Mouse (Mus musculus) left cerebral cortex, postnatal 4 days (tissue): ENCODE data around the gene Ctcf. TPM values are rescaled to one million over a fixed set of nuclear protein-coding genes. Genes with fewer than 3 reads are reported as not detected.
A peak's percentile ranks its signal among the peaks of the same experiment; 100 is the strongest.

Source experiments
- DNase-seq: peaks from one replicate; pipeline ENCODE4 v3.0.0-alpha.2; 2022
- intact Hi-C: fragments of 180-260 bp; cut with DNase I; formaldehyde crosslinking; loops from one replicate; pipeline ENCODE4 v1.15.1; 2025
- total RNA-seq, 2 experiments: library from RNA; stranded (reverse); gene quantifications; 2 replicates each; pipeline ENCODE4 v1.2.3; 2021

Gene Ctcf
- total RNA-seq, 2 experiments from 2014 or later, result 80.8 to 82.2 TPM

- no peak for DNase-seq
- intact Hi-C loops, result no loop called here
Observed at GRCm38 (mm10) chr8:105640511-105640910, 4.1 kb downstream of the Ctcf start.

DNA sequence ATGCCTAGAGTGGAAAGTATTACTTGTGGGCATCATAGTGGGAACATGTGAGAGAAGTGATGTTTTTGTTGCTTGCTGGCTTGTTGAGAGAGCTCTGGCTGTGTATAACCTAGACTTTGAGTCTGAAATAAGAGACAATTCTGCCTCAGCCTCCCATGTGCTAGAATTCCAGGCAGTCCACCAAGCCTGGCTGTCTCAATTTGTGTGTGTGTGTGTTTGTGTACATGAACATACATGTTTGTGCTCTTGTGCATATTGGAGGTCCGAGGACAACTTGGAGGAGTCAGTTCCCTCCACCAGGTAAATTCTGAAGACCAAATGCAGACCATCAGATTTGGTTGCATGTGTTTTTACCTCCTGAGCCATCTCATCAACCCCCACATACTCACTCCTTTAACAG is 8.8 kb downstream of the Ctcf start:
- DNase-seq, result no peak
- intact Hi-C loops, result no loop called here

DNA sequence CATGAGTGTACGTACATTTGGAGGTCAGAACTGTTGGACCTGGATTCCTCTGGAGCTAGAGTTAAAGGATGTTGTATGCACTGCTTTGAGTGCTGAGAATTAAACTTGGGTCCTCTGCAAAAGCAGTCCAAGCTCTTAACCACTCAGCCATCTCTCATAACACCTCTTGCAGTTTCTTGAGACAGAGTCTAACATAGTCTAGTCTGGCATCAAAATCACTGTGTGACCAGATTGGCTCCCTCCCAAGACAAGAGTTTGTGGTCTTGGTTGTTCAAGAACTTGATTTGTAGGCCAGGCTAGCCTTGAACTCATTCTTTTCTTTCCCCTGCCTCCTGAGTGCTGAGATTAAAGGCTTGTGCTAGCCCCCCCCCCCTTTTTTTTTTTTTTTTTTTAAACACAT is 12.6 kb downstream of the Ctcf start:
- DNase-seq, result no peak
- intact Hi-C loops, result no loop called here

- intact Hi-C loops, result no loop called here
- no peak for DNase-seq
Observed at GRCm38 (mm10) chr8:105657641-105658040, 21.3 kb downstream of the Ctcf start.

DNA sequence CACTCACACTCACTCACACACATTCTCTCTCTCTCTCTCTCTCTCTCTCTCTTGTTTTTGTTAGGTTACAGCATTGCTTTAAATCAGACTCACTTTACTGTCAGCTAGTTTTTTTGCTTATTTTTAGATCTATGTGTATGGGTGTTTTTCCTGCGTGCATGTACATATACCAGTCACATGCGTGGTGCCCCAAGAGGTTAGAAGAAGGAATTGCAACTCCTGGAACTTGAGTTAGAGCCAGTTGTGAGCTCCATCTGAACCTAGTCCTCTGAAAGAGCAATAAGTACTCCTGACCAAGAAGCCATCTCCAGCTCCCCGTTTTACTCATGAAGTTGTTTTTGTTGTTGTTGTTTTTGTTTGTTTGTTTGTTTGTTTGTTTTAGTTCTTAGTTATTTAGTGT is 24.8 kb downstream of the Ctcf start:
- intact Hi-C loops, result no loop called here
- DNase-seq, result no peak

- DNase-seq, result no peak
- intact Hi-C loops, result no loop called here
Observed at GRCm38 (mm10) chr8:105677891-105678290, 41.5 kb downstream of the Ctcf start.

DNA sequence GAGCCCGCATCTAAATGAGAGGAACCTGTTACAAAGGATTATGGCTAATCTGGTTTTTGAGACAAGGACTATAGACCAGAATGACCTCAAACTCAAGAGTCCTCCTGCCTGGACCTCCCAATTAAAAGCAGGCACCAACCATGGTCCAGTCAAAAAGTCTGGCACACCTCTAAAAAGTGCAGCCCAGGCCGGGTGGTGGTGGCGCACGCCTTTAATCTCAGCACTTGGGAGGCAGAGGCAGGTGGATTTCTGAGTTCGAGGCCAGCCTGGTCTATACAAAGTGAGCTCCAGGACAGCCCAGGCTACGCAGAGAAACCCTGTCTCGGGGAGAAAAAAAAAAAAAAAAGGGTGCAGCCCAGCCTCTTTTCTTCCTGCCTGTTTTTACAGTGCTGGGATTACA is 49.0 kb downstream of the Ctcf start:
- intact Hi-C loops, result loop anchor here (5.0 kb wide), 1 partner anchor 33 kb away; no protein-coding TSS in a partner anchor
- DNase-seq, result no peak

- peak; percentile 62 for DNase-seq
- intact Hi-C loops, result loop anchor here (5.0 kb wide), 1 partner anchor 34 kb away; no protein-coding TSS in a partner anchor
Observed at GRCm38 (mm10) chr8:105685796-105686308, 49.5 kb downstream of the Ctcf start, which contains the start of gene Carmil2. Gene Carmil2 (plus strand): TSS chr8:105686274.

DNA sequence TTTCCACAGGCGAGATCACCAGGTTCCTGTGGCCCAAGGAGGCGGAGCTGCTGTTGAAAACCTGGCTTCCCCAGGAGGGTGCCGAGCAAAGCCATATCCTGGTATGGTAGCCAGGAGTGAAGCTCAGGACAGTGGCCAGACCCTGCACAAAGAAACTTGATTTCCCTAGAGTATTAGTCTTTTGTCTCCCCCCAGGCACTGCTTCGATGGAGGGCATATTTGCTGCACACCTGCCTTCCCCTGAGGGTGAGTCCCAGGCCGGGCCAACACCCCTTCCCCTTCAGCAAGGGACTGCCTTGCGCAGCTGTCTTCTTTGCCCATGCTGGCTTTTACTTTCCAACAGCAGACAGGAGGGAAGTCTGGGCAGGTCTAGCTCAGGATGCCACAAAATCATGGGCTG is 50.2 kb downstream of the Ctcf start:
- intact Hi-C loops, result loop anchor here (5.0 kb wide), 1 partner anchor 34 kb away; no protein-coding TSS in a partner anchor
- no peak for DNase-seq

GRCm38 (mm10) chr8:105687512-105687911 is 51.1 kb downstream of the Ctcf start:
- DNase-seq, result no peak
- intact Hi-C loops, result loop anchor here (5.0 kb wide), 1 partner anchor 35 kb away; no protein-coding TSS in a partner anchor

DNA sequence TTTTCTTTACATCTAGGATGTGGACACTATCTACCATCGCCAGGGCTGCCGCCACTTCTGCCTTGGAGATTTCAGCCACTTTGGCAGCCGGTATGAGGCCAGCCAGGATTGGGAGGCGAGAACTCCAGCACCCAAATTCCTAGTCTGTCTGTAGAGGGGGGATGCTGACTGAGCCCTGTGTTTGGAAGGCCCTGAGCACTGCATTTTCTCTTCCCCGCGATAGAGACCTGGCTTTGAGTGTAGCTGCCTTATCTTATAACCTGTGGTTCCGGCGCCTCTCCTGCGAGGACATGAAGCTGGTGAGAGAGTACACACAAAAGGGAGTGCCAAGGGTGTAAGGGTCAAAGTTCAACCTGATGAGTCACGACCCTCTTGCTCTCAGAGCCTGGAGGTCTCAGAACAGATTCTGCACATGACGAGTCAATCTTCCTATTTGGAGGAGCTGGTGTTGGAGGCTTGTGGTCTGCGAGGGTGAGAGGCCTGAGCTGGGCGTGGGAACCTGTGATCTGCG is 51.9 kb downstream of the Ctcf start:
- no peak for DNase-seq
- intact Hi-C loops, result loop anchor here (5.0 kb wide), 1 partner anchor 36 kb away; no protein-coding TSS in a partner anchor

- intact Hi-C loops, result loop anchor here (5.0 kb wide), 1 partner anchor 37 kb away; no protein-coding TSS in a partner anchor
- no peak for DNase-seq
Observed at GRCm38 (mm10) chr8:105689256-105689982, 53.1 kb downstream of the Ctcf start.

- DNase-seq, result no peak
- intact Hi-C loops, result loop anchor here (5.0 kb wide), 1 partner anchor 38 kb away; no protein-coding TSS in a partner anchor
Observed at GRCm38 (mm10) chr8:105689983-105690360, 53.6 kb downstream of the Ctcf start.

DNA sequence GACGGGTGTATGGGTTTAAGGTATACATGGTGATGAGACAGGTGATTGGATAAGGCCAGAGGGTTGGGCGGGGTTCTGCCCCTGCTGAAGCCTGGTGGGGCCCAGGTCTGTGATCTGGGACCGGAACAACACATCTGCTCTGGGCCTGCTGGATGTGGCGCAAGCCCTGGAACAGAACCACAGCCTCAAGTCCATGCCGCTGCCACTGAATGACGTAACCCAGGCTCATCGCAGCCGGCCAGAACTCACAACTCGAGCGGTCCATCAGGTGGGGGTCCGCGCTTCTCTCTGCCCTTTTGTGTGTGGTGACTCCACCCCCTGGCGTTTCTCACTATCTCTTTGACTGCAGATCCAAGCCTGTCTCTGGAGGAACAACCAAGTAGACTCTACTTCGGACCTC is 54.6 kb downstream of the Ctcf start:
- no peak for DNase-seq
- intact Hi-C loops, result no loop called here

DNA sequence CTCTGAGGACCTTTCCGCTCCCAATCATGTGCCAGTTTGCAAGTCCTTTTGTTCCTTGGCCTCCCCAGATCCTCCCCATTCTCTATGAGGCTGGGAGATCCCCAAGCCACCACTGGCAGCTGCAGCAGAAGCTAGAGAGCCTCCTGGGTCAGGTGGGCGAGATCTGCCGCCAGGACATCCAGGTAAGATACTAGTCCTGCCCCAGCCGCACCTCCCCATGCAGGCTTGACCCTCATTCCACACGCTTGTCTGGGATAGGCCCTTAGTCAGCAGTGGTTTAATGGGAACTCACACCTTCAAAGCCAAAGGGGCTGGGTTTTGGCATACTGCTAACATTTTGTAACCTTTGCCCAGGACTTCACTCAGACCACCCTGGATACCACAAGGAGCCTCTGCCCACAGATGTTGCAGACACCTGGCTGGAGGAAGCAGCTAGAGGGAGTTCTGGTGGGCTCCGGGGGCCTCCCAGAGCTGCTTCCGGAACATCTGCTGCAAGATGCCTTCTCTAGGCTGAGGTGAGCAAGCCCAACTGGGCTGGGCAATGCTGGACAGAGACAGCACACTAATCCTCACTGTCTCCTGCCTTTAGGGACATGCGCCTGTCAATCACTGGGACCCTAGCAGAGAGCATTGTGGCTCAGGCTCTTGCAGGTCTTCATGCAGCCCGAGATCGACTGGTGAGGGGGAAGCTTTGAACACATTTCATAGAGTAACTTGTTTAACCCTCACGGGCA is 56.2 kb downstream of the Ctcf start:
- DNase-seq, result no peak
- intact Hi-C loops, result no loop called here

DNA sequence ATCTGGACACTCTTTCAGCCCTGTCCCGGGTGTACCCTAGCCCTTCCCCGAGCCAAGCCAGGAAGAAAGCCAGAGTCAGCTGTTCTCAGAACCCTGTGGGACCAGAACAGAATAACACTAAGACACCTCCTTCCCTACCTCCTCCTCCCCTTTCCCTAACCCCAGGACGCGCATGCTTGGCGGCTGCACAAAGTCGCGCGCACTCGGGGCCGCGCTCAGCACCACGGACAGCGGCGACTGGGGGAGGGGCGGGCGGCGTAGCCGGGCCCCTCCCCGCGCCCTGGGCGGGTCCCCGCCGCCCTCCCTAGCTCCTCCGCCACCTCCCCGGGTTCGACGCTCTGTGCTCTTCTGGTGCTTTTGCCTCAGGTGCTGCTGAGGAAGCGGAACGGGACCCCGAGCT is 57.3 kb downstream of the Ctcf start:
- peak; percentile 89 for DNase-seq
- intact Hi-C loops, result no loop called here

DNA sequence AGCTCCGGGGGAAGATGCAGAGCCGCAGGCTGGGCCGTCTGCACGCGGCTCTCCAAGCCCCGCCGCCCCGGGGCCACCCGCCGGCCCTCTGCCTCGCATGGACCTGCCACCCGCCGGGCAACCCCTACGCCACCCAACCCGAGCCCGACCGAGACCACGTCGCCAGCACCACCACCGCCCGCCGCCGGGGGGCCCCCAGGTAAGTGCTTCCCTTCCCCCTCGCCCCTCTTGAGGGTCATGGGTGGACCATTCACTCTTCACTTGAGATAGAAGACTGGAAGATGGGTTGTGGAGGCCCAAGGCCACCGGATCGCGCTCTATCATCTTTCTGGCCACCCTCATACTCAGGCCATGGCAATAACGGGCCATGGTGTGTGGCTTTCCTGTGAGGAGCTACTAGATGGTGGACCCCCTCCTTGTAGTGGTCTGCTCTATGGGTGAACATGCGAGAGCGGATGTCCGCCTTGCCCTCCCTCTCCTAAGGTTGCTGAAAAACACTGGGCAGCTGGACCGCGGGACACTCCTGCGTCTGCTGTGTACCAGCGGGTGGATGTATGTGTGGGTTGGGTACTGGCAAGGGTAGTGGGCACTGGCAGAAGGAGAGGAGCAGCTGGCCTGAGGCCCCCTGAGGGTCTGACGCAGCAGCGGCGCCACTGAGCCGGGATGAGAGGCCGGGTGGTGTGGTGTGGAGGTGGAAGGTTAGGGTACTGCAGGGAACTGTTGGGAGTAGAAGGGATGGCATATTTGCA is 57.9 kb downstream of the Ctcf start:
- peak; percentile 89 for DNase-seq
- intact Hi-C loops, result no loop called here

- no peak for DNase-seq
- intact Hi-C loops, result no loop called here
Observed at GRCm38 (mm10) chr8:105695080-105695780, 58.9 kb downstream of the Ctcf start.

DNA sequence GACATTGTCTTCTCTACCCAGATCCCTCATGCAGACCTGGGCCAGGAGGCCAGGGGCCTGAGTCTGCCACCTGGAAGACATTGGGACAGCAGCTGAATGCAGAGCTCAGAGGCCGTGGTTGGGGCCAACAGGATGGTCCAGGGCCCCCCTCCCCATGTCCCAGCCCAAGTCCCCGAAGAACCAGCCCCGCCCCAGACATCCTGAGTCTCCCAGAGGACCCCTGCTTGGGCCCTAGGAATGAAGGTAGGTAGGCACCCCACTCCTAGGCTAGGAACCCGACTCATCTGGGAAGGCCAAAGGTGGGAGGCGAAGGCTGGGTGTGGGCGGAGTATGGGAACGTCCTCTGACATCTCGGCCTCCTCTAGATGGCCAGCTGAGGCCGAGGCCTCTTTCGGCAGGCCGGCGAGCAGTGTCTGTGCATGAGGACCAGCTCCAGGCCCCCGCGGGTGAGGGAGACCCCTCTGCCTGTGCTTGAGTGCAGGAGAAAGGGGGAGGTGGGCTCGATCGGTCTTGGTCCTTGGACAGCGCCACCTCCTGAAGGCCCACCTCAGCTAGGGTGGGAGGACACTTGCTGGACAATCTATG is 60.9 kb downstream of the Ctcf start:
- no peak for DNase-seq
- intact Hi-C loops, result no loop called here

- intact Hi-C loops, result no loop called here
- peak; percentile 51 for DNase-seq
Observed at GRCm38 (mm10) chr8:105698734-105699133, 62.4 kb downstream of the Ctcf start.
